Mouse (Mus musculus) common myeloid progenitor, adult 5-6 weeks (primary cell): ENCODE data around the gene Phf11a. TPM values are rescaled to one million over a fixed set of nuclear protein-coding genes. Genes with fewer than 3 reads are reported as not detected.
A peak's percentile ranks its signal among the peaks of the same experiment; 100 is the strongest.
"Not testable (repeated sequence)": the region's sequence is repeated elsewhere in the genome, so short reads cannot be mapped to it uniquely, and the experiment has no call there.

Experiments
- ATAC-seq: replicated peaks from 2 replicates; pipeline ENCODE4 v1.8.0; 2016; ENCODE audit warnings: low read depth, mild to moderate bottlenecking, moderate TSS enrichment, inconsistent platforms; ENCODE audit not compliant: poor library complexity, severe bottlenecking
- total RNA-seq: library from RNA; stranded (forward); fragments of 200-1000, 187-1606 nt; gene quantifications from 2 replicates; pipeline ENCODE4 v1.2.3, GENCODE M21; 2017

Phf11a gene
- 0.46 and 2.0 TPM in 2 replicates for total RNA-seq

DNA sequence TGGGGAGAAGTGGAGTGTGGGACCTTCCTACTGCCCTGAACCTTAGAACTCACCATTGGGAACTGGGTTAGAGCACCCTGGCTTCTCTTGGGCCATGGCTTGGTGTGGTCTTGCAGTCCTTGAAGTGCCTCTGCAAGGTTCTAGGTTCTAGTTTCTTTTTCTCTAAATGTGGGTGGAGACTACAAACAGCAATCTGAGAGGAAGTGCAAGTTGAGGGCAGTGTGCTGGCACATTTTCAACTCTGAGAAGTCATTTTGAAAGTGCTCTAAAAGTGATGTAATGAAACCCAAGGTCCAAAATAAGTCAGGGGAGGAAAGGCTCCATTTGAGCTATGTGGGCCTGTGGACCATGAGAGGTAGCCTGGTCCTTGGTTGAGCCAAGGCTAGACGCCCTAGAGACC is at the start of gene Phf11a:
Gene Phf11a, minus strand, starts transcription at position 132 of the 400 bp plus-strand sequence.
- peak; percentile 74 for ATAC-seq

- ATAC-seq, result peak; percentile 92
Measured at GRCm38 (mm10) chr14:59341189-59341588, 43.9 kb upstream of the Phf11a start, which contains the start of gene Phf11b. Gene Phf11b (minus strand): TSS chr14:59341351.

DNA sequence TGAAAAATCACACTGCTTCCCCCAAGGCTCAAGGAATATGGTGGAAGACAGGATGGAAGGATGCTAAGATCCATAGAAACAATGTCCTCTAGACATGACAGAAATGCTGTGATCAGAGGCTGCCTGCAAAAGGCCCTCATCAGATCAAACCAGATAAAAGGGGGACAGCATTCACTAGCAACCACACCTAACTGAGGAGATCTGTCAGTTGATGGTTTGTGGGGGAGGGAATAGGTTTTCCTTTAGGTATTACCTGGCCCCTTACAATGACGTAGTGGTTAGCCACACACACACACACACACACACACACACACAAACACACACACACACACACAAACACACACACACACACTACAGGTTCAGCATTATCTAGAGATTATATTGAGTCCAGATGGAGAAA is 42.2 kb upstream of the Phf11a start:
- ATAC-seq, result no peak

DNA sequence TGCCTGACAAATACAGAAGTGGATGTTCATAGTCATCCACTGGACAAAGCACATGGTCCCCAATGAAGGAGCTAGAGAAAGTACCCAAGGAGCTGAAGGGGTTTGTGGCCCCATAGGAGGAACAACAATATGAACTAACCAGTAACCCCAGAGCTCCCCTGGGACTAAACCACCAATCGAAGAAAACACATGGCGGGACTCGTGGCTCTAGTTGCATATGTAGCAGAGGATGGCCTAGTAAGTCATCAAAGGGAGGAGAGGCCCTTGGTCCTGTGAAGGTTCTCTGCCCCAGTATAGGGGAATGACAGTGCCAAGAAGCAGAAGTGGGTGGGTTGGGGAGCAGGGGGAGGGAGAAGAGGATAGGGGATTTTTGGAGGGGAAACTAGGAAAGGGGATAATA is 38.7 kb upstream of the Phf11a start:
- ATAC-seq, result not testable (repeated sequence)

- 0 out of 2 replicates have a peak, but pooled peaks have one; percentile 47 for ATAC-seq
Measured at GRCm38 (mm10) chr14:59330499-59330898, 33.2 kb upstream of the Phf11a start.

- ATAC-seq, result not testable (repeated sequence)
Measured at GRCm38 (mm10) chr14:59319970-59320369, 22.6 kb upstream of the Phf11a start.

DNA sequence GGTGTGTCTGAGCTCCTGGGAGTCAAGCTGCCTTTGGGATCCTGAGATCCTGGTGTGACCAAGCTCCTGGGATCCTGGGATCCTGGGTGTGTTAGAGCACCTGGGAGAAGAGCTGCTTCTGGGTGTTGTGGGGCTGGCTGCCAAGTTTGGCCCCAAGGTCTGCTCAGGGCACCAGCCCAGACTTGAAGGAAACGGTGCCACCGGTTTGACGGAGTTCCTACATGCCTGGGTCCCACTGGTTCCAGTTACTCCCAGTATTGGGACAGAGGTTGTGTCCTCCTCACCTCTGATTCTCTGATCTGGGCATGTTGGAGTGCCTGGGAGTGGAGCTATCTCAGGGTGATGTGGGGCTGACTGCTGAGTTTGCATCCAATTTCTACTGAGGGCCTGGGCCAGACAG is 21.7 kb upstream of the Phf11a start:
- not testable (repeated sequence) for ATAC-seq

DNA sequence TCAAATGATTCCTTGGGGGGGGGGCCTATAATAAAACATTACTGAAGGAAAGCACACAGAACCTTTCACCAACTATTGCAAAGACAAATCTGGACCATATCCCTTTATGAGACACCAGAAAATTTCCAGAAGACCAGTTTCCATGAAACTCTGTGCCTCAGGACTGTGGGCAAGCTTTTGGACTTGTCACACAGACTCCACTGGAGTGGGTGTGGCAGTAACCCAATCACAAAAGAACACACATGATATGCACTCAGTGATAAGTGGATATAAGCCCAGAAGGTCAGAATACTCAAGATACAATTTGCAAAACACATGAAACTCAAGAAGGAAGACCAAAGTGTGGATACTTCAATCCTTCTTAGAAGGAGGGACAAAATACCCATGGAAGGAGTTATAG is 5.6 kb downstream of the Phf11a start:
- ATAC-seq, result not testable (repeated sequence)

DNA sequence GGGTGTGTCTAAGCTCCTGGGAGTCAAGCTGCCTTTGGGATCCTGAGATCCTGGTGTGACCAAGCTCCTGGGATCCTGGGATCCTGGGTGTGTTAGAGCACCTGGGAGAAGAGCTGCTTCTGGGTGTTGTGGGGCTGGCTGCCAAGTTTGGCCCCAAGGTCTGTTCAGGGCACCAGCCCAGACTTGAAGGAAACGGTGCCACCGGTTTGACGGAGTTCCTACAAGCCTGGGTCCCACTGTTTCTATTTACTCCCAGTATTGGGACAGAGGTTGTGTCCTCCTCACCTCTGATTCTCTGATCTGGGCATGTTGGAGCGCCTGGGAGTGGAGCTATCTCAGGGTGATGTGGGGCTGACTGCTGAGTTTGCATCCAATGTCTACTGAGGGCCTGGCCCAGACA is 22.4 kb downstream of the Phf11a start:
- not testable (repeated sequence) for ATAC-seq

- peak; percentile 99 for ATAC-seq
Measured at GRCm38 (mm10) chr14:59260056-59260455, 37.3 kb downstream of the Phf11a start, which contains the start of gene Gm6904. Gene Gm6904 (minus strand): TSS chr14:59260216.

DNA sequence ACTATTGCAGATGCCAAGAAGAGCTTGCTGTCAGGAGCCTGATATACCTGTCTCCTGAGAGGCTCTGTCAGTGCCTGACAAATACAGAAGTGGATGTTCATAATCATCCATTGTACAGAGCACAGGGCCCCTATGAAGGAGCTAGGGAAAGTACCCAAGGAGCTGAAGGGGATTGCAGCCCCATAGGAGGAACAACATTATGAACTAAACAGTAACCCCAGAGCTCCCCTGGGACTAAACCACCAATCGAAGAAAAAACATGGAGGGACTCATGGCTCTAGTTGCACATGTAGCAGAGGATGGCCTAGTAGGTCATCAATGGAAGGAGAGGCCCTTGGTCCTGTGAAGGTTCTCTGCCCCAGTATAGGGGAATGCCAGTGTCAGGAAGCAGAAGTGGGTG is 41.5 kb downstream of the Phf11a start:
- ATAC-seq, result not testable (repeated sequence)

GRCm38 (mm10) chr14:59250350-59250749 is 47.0 kb downstream of the Phf11a start:
- not testable (repeated sequence) for ATAC-seq

DNA sequence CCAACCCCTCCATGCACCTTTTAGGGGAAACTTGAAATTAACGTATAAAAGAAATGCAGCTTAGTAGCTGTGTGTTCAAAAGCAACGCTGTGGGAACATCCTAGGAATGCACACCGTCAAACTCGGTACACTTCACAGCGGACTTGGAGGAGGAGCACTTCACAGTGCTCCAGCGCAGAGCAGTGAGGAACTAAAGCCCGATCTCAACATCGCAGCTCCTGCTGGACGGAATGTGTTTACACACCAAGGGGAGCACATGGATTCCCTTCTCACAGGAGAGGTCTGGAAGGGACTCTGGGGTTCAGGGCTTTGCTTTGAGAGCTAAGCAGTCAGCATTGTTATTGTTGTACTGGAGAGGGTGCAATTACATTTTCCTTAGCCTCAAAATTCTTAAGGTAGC is 63.7 kb downstream of the Phf11a start:
- ATAC-seq, result no peak

- peak; percentile 83 for ATAC-seq
Measured at GRCm38 (mm10) chr14:59232003-59232402, 65.3 kb downstream of the Phf11a start.

- ATAC-seq, result no peak
Measured at GRCm38 (mm10) chr14:59230331-59230966, 66.9 kb downstream of the Phf11a start.

DNA sequence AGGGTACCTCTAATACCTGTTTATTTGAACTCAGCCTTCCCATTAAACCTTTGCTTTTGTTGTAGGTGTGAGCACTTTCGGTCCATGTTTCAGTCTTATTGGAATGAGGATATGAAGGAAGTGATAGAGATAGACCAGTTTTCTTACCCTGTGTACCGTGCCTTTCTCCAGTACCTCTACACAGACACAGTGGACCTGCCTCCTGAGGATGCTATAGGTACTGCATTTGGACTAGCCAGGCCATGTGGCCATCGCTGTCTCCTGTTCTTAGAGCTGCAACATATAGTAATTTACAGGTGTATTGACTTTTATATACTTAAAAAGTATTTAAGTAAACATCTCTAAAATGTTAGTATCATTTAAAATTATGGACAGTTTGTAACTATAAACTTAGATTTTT is 67.5 kb downstream of the Phf11a start:
- no peak for ATAC-seq

Other genes with a start within 250 kb of the Phf11a start
- gene 1700129C05Rik, start 154.6 kb downstream of the Phf11a start, total RNA-seq, result not detected in 2 replicates
- gene Gm5142, start 118.8 kb downstream of the Phf11a start, total RNA-seq, result not detected in 2 replicates
- gene Rcbtb1, start 96.3 kb downstream of the Phf11a start, total RNA-seq, result 16.5 and 17.3 TPM in 2 replicates
- gene Gm6904, start 37.3 kb downstream of the Phf11a start, total RNA-seq, result 3.2 TPM in 1 of 2 replicates, not detected in the other
- gene Phf11b, start 43.8 kb upstream of the Phf11a start, total RNA-seq, result 4.2 and 9.2 TPM in 2 replicates
- 1.5 TPM in 2 replicates for gene Phf11d, start 67.9 kb upstream of the Phf11a start, total RNA-seq
- gene Phf11c, start 97.9 kb upstream of the Phf11a start, total RNA-seq, result 0.69 and 2.9 TPM in 2 replicates
- gene Setdb2, start 143.4 kb upstream of the Phf11a start, total RNA-seq, result 32.4 and 49.0 TPM in 2 replicates
- gene Cab39l, start 143.4 kb upstream of the Phf11a start, total RNA-seq, result 27.5 and 30.2 TPM in 2 replicates